Mouse (Mus musculus) small intestine, adult 2 months (tissue): ENCODE results near the gene Haus2.

Experiments used
- CTCF ChIP-seq: fragments of 200-500 bp; IDR thresholded peaks from 2 replicates; pipeline ENCODE4 v1.5.1; 2012; ENCODE audit warnings: low read depth, mild to moderate bottlenecking, control low read depth, inconsistent platforms, low read length, moderate library complexity, mixed read lengths; ENCODE audit not compliant: insufficient replicate concordance, insufficient read length; ENCODE audit errors: extremely low read depth
- POLR2A ChIP-seq: fragments of 200-500 bp; IDR thresholded peaks from 2 replicates; pipeline ENCODE4 v1.6.1; 2012; ENCODE audit warnings: low read depth, mild to moderate bottlenecking, control low read depth, inconsistent platforms, low read length, moderate library complexity

- TF ChIP-seq CTCF (no peak), POLR2A (no peak)
These were observed 43.2 kb downstream of the Haus2 start for GRCm38 (mm10) chr2:120652256-120652924.
